Mouse (Mus musculus) left cerebral cortex, postnatal 14 days (tissue): ENCODE measurements around the gene Zfp458. TPM values are rescaled to one million over a fixed set of nuclear protein-coding genes. Genes with fewer than 3 reads are reported as not detected.
"Not testable (repeated sequence)": the region's sequence is repeated elsewhere in the genome, so short reads cannot be mapped to it uniquely, and the experiment has no call there.

Experiments used
- DNase-seq, 2 experiments: peaks; one replicate each; pipeline ENCODE4 v3.0.0; 2021 to 2022; ENCODE audit warnings: low spot score in 2 of 2, mixed read lengths in 1 of 2
- intact Hi-C: fragments of 180-260 bp; cut with DNase I; formaldehyde crosslinking; loops from one replicate; pipeline ENCODE4 v1.15.1; 2025
- long read RNA-seq, 2 experiments: library from polyadenylated mRNA; stranded (forward); transcript quantifications; one replicate each; pipeline ENCODE4 v2.0.0; 2021
- total RNA-seq, 2 experiments: library from RNA; stranded (reverse); gene quantifications; 2 replicates each; pipeline ENCODE4 v1.2.3; 2021

Zfp458 gene
- 10 to 100 TPM; 18.7 to 19.4 TPM for total RNA-seq
- long read RNA-seq, experiment 1: 0 reads
- long read RNA-seq, experiment 2: 0 reads

GRCm38 (mm10) chr13:67278314-67278713, at the start of gene Zfp458:
Gene Zfp458 (minus strand): TSS chr13:67278466.
- intact Hi-C loops: no loop called here
- DNase-seq: peak; percentile 16 to 20

- intact Hi-C loops: loop anchor here (5.0 kb wide), 1 partner anchor 179 kb away; no protein-coding TSS in a partner anchor
- DNase-seq: no peak
Measured at GRCm38 (mm10) chr13:67306718-67307117, 28.5 kb upstream of the Zfp458 start.

GRCm38 (mm10) chr13:67305822-67306672, 27.8 kb upstream of the Zfp458 start, which contains the start of gene Zfp457:
Gene Zfp457 (minus strand): TSS chr13:67306485.
- intact Hi-C loops: loop anchor here (5.0 kb wide), 1 partner anchor 179 kb away; no protein-coding TSS in a partner anchor
- peak; percentile 92 to 98 for DNase-seq

GRCm38 (mm10) chr13:67269383-67270065, 8.7 kb downstream of the Zfp458 start:
- intact Hi-C loops: not testable (repeated sequence)

GRCm38 (mm10) chr13:67268568-67269369, 9.5 kb downstream of the Zfp458 start:
- intact Hi-C loops: no loop called here

More at GRCm38 (mm10) chr13:67269383-67270065, 8.7 kb downstream of the Zfp458 start:
- not testable (repeated sequence) for DNase-seq

GRCm38 (mm10) chr13:67214015-67214607, 64.2 kb downstream of the Zfp458 start:
- DNase-seq: no peak
- intact Hi-C loops: no loop called here

More at GRCm38 (mm10) chr13:67268568-67269369, 9.5 kb downstream of the Zfp458 start:
- DNase-seq: peak; percentile 79 to 87

Other genes with a start within 250 kb of the Zfp458 start
- 1 to 10 TPM; 4.8 to 5.8 TPM for gene Zfp712, start 217.3 kb downstream of the Zfp458 start, total RNA-seq
- gene Zfp708, start 180.5 kb downstream of the Zfp458 start, total RNA-seq: 1 to 10 TPM; 2.3 to 2.5 TPM
- gene Gm28557, start 169.9 kb downstream of the Zfp458 start, total RNA-seq: 1 to 10 TPM; 1.6 to 2.2 TPM
- gene Rslcan18, start 162.2 kb downstream of the Zfp458 start, total RNA-seq: under 1 TPM in 1 of 2 experiments, not detected in 1; 0.33 TPM
- 10 to 100 TPM in 1 of 2 experiments, 1 to 10 TPM in 1; 8.8 to 10.5 TPM for gene Zfp759, start 156.8 kb downstream of the Zfp458 start, total RNA-seq
- gene Rsl1, start 105.3 kb downstream of the Zfp458 start, total RNA-seq: 1 to 10 TPM; 3.7 to 5.3 TPM
- gene Zfp455, start 84.0 kb downstream of the Zfp458 start, total RNA-seq: 1 to 10 TPM; 3.3 to 3.5 TPM
- 1 to 10 TPM; 4.4 to 4.5 TPM for gene Zfp457, start 28.0 kb upstream of the Zfp458 start, total RNA-seq
- gene Zfp595, start 54.1 kb upstream of the Zfp458 start, total RNA-seq: 1 to 10 TPM; 2.6 to 3.8 TPM
- 1 to 10 TPM in 1 of 2 experiments, not detected in 1; 1.9 TPM for gene Gm28044, start 82.1 kb upstream of the Zfp458 start, total RNA-seq
- gene Zfp953, start 82.1 kb upstream of the Zfp458 start, total RNA-seq: 1 to 10 TPM in 1 of 2 experiments, under 1 TPM in 1; 0.53 to 1.0 TPM
- gene Gm28041, start 97.3 kb upstream of the Zfp458 start, total RNA-seq: not detected
- gene Zfp456, start 97.3 kb upstream of the Zfp458 start, total RNA-seq: 1 to 10 TPM in 1 of 2 experiments, under 1 TPM in 1; 0.24 to 1.1 TPM
- 1 to 10 TPM in 1 of 2 experiments, under 1 TPM in 1; 0.86 to 2.2 TPM for gene Zfp429, start 121.4 kb upstream of the Zfp458 start, total RNA-seq
- gene Zfp459, start 143.0 kb upstream of the Zfp458 start, total RNA-seq: 1 to 10 TPM; 7.0 to 8.6 TPM
- gene Zfp874a, start 173.2 kb upstream of the Zfp458 start, total RNA-seq: 10 to 100 TPM; 11.0 to 12.4 TPM
- gene Zfp874b, start 205.8 kb upstream of the Zfp458 start, total RNA-seq: 10 to 100 TPM; 14.5 to 15.9 TPM
- gene Zfp58, start 222.1 kb upstream of the Zfp458 start, total RNA-seq: 1 to 10 TPM; 6.3 to 8.7 TPM
- gene Gm26965, start 247.7 kb upstream of the Zfp458 start, total RNA-seq: under 1 TPM in 1 of 2 experiments, not detected in 1; 0.40 TPM
- gene Zfp87, start 247.7 kb upstream of the Zfp458 start, total RNA-seq: 10 to 100 TPM; 23.0 to 24.8 TPM